Mouse (Mus musculus) CD8-positive naive resting alpha-beta T cell, adult 2 months (primary cell): ENCODE data around the gene Stradb.

Source experiments
- DNase-seq, 2 experiments: peaks; one replicate each; pipeline ENCODE4 v3.0.0; 2022; ENCODE audit warnings: low read depth in 2 of 2, low spot score in 2 of 2

The Stradb gene

DNA sequence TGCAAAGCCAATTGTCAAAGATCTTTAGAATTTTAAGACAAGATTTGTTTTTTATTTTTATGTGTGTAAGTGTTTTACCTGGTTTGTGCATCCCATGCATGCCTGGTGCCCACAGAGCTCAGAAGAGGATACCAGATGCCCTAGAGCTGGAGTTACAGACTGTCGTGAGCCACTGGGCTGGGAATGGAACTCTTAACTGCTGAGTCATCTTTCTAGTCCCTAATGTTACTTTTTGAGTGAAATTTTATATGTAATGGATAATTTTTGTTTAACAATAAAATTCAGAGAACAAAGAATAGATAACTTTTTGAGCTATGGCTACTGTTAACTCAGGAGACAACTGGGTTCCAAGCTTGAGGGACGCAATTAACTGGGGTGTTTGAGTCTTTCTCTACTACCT is 13.6 kb upstream of the Stradb start:
- DNase-seq = no peak

DNA sequence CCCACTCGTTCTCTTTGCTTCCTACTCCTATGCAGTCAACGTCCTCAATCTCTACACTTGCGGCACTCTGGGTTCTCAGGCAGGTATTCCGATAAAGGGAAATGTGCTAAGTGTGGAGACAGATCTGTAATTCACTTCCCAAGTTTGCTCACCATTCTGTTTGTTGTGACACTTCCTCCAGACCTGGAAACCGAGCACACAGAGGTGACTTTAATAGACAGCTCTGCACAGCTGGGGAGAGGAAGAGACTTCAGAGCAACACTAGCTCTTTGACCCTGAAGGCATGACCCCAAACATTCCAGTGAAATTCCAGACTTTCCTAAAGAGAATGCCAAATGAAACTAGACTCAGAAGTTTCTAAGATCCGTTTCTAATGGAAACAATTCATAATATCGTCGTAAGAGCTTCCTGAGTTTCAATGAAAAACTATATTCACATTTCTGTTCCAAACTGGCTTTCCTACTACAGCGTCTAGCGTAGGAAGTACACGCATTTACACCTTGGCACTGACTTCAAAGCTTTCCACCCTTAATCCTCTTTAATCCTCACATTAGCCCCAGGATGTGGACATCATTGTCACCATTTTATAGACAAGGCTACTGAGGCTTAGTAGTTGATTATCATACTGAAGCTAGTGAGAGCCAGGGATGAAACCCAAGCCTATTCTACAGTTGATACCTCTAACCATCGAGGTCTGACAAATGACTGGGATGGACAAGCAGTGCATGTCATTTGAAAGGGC is 12.0 kb upstream of the Stradb start:
- no peak for DNase-seq

GRCm38 (mm10) chr1:58962418-58962817 is 10.9 kb upstream of the Stradb start:
- DNase-seq = no peak

DNA sequence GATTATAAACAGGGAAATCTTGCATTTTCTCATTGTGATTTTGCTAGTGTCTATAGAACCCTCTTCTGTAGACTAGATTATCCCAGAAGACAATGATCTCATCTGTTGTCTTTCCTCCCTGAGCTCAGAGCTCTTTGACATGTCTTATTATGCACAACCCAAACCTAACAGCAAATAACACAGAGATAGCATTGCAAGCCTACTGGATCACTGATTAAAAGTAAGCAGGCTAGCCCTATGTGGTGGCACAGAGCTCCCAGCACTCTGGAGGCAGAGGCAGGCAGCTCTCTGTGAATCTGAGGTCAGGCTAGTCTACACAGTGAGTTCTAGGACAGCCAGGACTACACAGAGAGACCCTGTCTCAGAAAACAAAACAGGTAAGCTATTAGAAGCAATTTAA is 10.5 kb upstream of the Stradb start:
- DNase-seq = no peak

DNA sequence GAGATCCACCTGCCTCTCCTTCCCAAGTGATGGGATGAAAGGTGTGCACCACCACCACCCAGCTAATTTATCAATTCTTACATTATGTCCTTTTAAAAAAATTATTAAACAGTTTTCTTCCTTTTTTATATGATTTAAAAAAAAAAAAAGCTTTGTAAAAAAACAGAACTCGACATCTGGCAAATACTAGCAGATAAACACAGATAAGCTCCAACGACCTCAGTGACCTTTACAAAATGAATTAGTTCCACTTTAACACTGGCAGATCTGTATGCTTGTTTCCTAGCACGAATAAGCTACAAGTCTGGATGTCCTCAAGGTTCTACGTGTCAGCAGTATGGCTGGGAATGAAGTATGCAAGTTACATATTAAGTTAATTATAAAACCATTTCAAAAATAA is 5.8 kb upstream of the Stradb start:
- DNase-seq = no peak

- DNase-seq = no peak
These were observed 3.3 kb upstream of the Stradb start for GRCm38 (mm10) chr1:58970054-58970453.

DNA sequence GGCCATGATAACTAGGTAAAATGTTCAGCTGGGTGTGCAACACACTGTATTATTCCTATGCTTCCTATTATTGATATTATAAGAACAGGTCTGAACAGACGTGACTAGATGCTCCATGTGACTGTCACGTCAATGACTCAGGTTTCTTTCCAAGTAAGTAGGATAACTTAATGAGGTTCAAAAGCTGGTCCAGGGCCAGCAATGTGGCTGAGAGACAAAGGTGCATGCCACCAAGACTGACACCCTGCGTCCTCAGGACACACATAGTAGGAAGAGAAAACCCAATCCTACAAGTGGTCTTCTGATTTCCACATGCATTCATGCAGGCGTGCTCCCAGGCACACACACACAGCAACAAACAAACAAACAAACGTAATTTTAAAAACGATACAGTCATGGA is 2.2 kb upstream of the Stradb start:
- no peak for DNase-seq

DNA sequence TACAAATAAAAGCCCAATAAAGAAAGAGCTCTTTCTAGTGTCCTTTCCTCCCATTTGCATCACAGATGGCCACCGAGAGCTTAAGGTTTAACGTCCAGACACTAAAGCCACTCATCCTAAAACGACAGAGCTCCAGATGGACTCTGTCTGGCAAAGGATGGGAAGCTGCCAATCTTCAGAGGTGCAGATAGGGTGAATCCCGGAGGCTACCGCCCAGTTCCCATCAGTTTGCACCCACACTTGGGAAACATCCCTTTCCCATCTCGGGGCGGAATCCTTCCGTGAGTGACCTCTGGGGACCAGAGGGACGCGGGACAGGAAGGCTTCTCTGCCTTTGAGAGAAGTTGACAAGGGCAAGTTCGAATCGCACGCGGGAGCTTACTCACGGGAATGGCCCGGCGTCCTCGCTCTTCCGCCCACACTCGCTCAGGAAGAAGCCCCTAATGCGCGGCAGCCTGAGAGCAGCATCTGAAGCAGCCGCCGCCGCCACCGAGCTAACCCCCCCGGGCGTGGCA is 414 bp upstream of the Stradb start:
- DNase-seq = no peak

DNA sequence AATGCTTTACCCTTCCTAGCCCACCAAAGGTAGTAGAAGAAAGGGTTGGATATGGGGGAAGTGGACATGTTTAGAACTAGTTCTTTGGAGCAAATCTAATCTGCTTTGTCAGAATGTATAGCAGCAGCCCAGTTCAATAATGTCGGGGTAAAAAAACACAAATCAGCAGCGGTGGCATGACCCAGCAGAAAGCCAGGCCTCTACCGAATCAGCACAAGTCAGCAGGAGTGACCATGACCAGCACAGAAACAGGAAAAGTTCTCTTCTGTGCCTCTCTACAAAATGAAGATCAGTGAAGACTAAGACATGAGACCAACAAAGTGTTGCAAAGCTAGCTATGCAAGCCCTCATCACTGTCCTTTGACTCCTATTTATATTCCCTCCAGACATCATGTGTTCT is 9.0 kb downstream of the Stradb start:
- DNase-seq = no peak

DNA sequence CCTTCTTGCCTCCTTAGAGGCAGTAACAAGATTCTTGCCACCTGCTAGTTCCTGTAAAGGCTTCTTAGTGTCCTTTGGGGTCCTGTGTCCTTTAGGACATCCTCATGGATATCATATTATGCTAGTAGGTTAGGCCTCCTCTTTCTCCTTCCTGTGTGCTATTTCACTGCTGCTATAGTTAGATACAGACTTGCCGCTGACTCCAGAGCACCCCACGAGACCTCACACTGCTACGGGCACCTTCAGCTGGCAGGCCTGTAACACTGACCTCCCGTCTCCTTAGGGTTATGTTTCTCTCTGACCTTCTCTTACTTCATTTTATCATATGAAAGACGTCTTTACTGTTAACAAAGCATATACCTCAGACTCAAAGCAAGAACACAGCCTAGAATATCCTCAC is 11.3 kb downstream of the Stradb start:
- no peak for DNase-seq

DNA sequence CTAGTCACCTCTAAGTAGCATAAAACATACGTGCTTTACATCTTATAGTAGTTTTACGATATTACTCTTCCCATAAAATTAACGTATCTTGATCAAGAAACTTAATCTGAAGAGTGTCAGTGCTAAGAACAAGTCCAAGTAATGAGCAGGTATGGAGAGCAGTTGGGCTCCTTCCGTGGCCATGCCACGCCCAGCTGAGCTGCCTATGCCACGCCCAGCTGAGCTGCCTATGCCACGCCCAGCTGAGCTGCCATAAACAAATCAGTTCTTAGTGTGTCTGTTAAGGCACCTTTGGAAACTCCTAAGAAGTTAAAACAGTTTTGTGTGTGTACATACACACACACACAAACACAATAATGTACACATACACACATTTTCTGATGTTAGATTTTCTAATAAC is 19.8 kb downstream of the Stradb start:
- DNase-seq = no peak

DNA sequence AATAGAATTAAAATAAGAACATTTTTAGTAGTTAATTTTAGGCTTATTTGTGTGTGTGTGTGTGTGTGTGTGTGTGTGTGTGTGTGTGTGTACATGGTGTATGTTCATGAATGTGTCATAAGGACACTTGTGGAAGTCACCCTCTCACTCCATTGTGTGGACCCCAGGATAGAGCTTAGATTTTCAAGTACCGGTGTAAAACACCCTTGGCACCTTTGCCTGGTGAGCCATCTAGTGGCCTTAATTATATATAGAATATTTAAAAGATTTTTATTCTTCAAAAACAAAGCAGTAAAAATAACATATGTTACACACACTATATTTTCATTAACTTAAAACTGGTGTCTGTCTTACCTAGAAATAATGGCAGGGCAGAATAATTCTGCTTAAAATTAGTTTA is 20.4 kb downstream of the Stradb start:
- DNase-seq = no peak

DNA sequence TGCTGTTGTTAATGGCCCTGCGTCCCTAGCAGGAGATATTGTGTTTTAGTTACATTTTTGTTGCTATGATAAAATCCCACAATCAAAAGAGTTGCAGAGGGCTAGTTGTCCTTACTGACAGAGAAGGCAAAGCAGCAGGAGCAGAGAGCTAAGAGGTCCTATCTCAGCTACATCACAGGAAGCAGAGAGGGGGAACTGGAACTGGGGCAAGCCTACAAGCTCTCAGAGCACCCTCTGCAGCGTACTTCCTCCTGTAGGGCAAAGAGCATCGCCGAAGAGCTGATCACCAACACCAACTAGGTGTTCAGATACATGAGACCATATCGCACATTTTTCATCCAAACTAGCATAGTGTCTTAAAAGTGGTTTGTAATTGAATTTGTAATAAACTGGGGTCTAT is 22.0 kb downstream of the Stradb start:
- no peak for DNase-seq

GRCm38 (mm10) chr1:59009250-59009649 is 35.9 kb downstream of the Stradb start:
- DNase-seq = no peak

DNA sequence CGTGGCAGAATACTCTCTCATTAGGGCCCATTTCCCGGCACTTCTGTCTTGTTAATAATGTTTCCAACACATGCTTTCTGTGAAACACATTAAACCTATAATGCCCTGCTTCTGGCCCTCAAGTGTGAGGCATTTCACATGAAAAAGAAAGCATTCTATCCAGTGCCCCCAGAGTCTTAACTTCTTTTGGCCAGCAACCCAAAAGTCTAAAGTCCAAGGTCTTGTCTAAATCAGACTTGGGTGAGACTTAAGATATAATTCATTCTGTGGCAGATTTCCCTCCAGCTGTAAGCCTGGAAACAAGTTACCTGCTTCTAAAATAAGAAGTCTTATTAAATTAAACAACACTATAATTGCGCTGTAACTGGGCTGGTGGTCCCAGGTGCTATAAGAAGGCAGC is 48.2 kb downstream of the Stradb start:
- no peak for DNase-seq

- no peak for DNase-seq
These were observed 64.4 kb downstream of the Stradb start for GRCm38 (mm10) chr1:59037723-59038122.
